Mouse (Mus musculus) hindlimb bud, embryonic 11.5 days (tissue): ENCODE data around the gene March10.

Experiments used
- DNase-seq: peaks from one replicate; pipeline ENCODE4 v3.0.0-alpha.2; 2012; ENCODE audit warnings: low read depth, low spot score; ENCODE audit errors: extremely low spot score

Gene March10

DNA sequence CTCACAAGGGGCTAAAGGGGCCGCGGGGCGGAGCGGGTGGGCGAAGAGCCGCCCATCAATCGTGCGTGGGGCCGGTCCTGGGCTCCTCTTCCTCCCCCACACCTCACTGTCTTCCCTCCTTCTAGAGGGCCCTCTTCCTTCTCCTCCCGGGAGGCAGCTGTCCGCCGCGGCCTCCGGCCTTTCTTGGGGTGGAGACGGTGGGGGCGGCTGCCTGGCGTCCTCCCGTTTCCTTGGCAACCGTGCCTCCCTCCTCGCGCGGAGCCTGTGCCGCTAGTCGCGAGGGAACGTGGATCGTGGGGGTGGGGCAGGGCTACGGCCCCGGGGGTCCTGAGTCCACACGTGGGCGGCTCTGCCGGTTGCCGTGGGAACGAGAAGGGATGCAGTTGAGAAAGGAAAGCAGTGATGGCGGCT lies at the start of gene March10:
TSS of gene March10 (minus strand) at position 239 of the 411 bp plus-strand sequence.
- no peak for DNase-seq

DNA sequence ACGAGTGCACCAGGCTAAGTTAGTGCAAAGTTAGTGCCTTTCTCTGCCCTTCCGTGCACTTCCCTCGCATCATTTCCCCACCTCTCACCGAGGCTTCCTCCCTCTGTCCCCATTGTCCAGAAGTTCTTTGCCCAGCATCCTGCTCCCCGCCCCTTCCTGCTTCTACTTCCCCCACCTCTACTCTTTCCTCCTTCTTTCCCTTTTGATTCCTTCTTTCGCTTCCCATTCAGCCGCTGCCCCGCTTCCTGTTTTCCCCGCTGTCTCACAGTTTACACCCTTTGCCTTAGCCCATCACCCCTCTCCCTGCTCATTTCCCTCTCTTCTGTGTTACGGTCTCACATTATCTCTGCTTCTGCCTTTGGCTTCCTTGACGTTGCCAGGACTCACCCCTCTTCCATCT lies 49.8 kb upstream of the March10 start:
- no peak for DNase-seq

DNA sequence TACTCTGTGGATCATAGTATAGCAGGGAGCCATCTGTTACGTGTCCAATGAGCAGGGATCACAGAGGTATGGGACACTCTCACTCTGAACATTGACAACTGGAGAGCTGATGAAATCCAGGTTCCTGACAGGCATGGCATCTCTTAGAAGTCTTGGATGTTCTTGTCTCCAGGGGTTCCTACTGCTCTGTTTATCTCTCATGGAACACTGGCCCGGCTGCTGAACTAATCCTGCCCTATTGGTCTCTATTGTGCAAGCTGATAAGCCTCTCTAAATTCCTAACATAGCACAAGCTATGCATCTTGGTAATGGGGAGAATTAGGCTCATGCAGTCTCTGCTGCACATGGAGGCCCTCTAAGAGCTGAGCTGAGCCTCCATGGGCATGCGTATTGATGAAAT lies 48.5 kb upstream of the March10 start:
- no peak for DNase-seq

- no peak for DNase-seq
These were observed 45.8 kb upstream of the March10 start for GRCm38 (mm10) chr11:105502311-105502710.

GRCm38 (mm10) chr11:105497505-105497904 lies 41.0 kb upstream of the March10 start:
- DNase-seq: no peak

DNA sequence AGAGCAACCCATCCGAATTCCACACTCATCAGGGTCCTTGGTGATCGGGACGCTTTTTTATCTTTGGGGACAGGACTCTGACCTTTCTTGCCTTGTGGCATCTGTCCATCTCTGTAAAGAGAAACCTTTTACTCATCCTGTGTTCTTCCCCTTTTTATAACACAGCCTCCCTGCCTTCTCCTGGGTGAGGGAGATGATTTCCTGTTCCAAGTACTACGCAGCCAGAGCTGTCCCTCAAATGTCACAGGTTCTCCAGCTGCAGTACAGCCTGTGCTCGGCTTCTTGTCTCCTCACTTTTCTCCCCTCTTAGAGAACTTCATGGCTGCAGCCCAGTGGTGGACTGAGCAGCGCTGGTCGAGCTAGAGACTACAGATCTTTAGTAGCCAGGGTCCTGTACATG lies 40.1 kb upstream of the March10 start:
- no peak for DNase-seq

- DNase-seq: no peak
These were observed 39.2 kb upstream of the March10 start for GRCm38 (mm10) chr11:105495591-105496270.

GRCm38 (mm10) chr11:105494786-105495369 lies 38.3 kb upstream of the March10 start:
- DNase-seq: no peak

- no peak for DNase-seq
These were observed 35.9 kb upstream of the March10 start for GRCm38 (mm10) chr11:105492392-105492791.

- no peak for DNase-seq
These were observed 34.4 kb upstream of the March10 start for GRCm38 (mm10) chr11:105490971-105491370.

- DNase-seq: no peak
These were observed 28.9 kb upstream of the March10 start for GRCm38 (mm10) chr11:105485412-105485811.

GRCm38 (mm10) chr11:105484993-105485392 lies 28.5 kb upstream of the March10 start:
- no peak for DNase-seq

GRCm38 (mm10) chr11:105482747-105483146 lies 26.2 kb upstream of the March10 start:
- no peak for DNase-seq

GRCm38 (mm10) chr11:105474746-105475145 lies 18.2 kb upstream of the March10 start:
- DNase-seq: no peak

- DNase-seq: no peak
These were observed 17.8 kb upstream of the March10 start for GRCm38 (mm10) chr11:105474352-105474736.

GRCm38 (mm10) chr11:105473716-105474351 lies 17.3 kb upstream of the March10 start:
- DNase-seq: no peak

DNA sequence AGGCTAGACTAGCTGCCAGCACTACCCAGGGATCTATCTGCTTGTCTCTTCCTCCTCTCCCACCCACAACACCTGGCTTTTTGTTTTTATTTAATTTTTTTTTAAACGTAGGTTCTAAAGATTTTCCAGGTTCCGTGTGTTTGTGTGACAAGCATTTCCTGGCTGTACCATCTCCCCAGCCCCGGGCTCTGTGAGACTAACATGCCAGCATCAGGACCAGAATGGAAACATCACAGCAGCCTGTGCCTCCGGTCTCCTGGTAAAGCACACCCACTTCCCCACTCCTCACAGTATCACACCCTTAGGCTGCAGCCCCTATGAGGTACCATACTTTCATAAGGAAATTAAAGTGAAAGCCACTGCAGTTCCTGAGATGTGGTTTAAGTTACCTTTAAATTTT lies 16.1 kb upstream of the March10 start:
- no peak for DNase-seq

DNA sequence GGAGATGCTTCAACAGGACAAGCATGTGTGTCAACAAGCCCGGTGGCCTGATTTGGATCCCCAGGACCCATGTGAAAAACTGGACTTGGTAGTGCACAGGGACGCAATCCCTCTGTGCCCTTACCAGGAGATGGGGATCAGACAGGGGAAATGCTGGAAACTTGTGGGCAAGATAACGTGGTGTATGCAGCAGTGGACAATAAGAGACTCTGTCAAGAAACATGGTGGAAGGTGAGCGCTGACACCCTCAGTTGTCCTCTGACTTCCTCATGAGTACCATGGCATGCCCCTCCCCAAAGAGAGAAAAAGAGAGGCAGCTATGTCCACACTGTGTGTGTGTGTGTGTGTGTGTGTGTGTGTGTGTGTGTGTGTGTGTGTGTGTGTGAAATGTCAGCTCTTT lies 14.4 kb upstream of the March10 start:
- no peak for DNase-seq

DNA sequence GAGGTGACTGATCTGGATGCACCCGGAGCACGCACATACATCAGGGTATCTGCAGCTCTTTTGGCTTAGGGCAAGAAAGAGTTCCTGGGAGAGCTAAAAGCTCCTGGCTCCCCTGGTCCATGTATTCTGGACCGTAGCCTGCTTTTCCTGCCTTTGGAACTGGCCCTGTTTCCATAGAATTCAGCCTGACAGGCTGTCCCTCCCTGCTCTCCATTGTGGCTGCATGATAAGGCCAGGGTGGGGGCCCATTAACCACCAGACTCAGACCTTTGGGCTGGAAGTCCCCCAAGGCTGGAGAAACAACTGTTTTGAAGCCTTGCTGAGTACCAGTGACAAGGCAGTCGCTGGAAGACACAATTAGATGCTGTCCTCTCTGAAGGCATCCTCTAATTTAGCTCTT lies 13.0 kb upstream of the March10 start:
- DNase-seq: no peak

- no peak for DNase-seq
These were observed 12.6 kb upstream of the March10 start for GRCm38 (mm10) chr11:105469091-105469507.

GRCm38 (mm10) chr11:105468436-105468835 lies 11.9 kb upstream of the March10 start:
- DNase-seq: no peak

- no peak for DNase-seq
These were observed 11.3 kb upstream of the March10 start for GRCm38 (mm10) chr11:105467816-105468215.
